Mouse (Mus musculus) gastrocnemius, postnatal 4 days (tissue): Measurements from ENCODE around the gene Mpp3. TPM values are rescaled to one million over a fixed set of nuclear protein-coding genes. Genes with fewer than 3 reads are reported as not detected.

Experiments
- DNase-seq, 2 experiments: peaks; one replicate each; pipeline ENCODE4 v3.0.0; 2021 to 2022; ENCODE audit warnings: low spot score in 2 of 2, mixed read lengths in 2 of 2
- long read RNA-seq, 2 experiments: library from polyadenylated mRNA; stranded (forward); transcript quantifications; one replicate each; pipeline ENCODE4 v2.0.0; 2021
- total RNA-seq, 2 experiments: library from RNA; stranded (reverse); gene quantifications; 2 replicates each; pipeline ENCODE4 v1.2.3; 2021

The Mpp3 gene
- total RNA-seq = 10 to 100 TPM; 55.8 to 95.9 TPM
- long read RNA-seq, experiment 1, transcript Mpp3-202 (18 exons, 2,997 nt) = minor isoform, 5 of 77 reads
- long read RNA-seq, experiment 1, transcript Mpp3-201 (19 exons, 2,848 nt) = major isoform, 29 of 77 reads
- long read RNA-seq, experiment 1, partial matches to known transcripts = 17 of 77 reads
- long read RNA-seq, experiment 1, other reads (novel, unspliced or antisense) = 26 of 77 reads
- long read RNA-seq, experiment 2, transcript Mpp3-202 (18 exons, 2,997 nt) = minor isoform, 10 of 90 reads
- long read RNA-seq, experiment 2, transcript Mpp3-201 (19 exons, 2,848 nt) = major isoform, 39 of 90 reads
- long read RNA-seq, experiment 2, partial matches to known transcripts = 17 of 90 reads
- long read RNA-seq, experiment 2, other reads (novel, unspliced or antisense) = 21 of 90 reads

DNA sequence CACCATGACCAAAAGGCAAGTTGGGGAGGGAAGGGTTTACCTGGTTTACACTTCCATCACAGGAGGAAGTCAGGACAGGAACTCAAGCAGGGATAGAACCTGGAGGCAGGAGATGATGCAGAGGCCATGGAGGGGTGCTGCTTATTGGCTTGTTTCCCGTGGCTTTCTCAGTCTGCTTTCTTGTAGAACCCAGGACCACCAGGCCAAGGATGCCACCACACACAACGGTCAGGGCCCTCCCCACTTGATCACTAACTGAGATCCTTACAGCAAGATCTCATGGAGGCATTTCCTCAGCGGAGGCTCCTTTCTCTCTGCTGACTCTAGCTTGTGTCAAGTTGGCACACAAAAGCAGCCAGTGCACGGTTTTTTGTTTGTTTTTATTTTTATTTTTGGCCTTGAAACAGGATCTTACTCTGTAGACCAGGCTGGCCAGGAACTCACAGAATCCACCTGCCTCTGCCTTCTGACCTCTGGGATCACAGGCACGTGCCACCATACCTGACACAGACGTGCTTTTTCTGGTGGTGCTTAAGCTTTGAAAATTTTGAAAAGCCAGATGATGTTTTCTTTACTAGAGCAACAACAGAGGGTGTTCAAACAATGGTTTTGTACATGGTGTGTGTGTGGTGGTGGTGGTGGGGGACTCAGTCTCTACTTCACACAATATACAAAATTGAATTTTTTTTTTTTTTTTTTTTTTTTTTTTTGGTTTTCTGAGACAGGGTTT lies at the start of gene Mpp3:
TSS of gene Mpp3 (minus strand) at position 375 of the 730 bp plus-strand sequence.
- DNase-seq = no peak

GRCm38 (mm10) chr11:102073722-102074121 lies 45.5 kb upstream of the Mpp3 start:
- DNase-seq = no peak

GRCm38 (mm10) chr11:102072729-102073128 lies 44.5 kb upstream of the Mpp3 start:
- no peak for DNase-seq

DNA sequence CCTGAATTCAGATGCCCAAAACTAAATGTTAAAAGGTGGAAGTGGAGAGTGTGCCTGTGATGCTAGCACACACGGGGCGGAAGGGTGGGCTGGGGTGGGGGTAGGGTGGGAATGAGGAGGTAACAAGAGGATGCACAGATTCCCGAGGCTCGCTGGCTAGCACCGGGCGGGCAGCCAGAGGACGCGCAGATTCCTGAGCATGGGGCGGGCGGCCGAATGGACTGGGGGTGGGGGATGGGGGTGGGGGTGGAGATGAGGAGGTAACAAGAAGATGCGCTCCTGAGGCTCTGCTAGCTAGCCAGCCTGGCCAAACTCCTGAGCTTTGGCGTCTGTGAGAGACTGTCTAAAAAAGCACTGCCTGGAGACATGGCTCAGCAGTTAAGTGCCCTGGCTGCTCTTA lies 42.2 kb upstream of the Mpp3 start:
- DNase-seq = no peak

DNA sequence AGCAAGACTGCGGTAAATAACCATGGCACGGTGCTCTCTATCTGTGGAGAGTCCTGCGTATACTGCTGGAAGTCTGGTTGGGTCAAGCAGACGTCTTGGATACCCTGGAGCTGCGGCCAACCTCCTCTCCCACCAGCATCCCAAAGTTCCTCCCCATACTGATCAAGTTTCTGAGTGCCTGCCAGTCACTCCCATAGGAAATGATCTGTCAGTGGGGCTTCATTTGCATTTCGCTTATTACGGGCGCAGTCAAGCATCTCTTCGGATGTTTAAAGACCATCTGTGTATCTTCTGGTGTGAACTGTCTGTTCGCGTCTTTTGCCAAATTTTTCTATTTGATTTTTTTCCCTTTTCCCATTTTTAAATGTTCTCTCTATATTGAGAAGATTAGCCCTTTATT lies 41.4 kb upstream of the Mpp3 start:
- DNase-seq = no peak

DNA sequence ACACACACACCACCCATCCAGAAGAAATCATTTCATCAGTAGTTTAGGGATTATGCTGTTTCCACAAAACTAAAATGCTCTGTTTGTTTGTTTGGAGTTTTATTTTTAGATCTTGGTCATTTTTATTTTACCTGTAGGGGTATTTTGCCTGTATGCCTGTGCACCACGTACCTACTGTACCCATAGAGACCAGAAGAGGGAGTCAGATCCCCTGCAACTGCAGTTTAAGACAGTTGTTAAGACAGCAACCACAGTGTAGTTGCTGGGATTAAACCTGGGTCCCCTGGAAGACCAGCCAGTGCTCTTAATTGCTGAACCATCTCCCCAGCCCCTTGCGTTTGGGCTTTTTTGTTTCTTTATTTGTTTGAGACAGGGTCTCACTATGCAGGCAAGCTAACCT lies 40.7 kb upstream of the Mpp3 start:
- DNase-seq = no peak

DNA sequence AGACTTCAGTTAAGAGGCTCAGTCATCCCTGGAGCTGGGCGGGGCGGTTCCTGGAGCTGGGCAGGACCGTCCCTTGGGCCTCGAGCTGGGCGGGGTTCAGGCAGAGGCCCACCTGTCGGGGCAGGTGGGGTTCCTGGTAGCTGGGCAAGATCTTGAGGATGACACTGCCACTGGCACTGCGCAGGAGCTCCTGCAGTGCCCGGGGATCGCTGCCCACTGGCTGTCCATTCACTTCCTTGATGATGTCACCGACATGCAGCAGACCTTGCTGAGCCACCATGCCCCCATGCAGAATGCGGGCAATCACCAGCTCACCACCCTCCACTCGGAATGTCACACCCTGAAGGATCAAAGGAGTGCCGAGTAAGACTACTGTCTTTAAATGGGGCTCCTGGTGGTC lies 34.8 kb upstream of the Mpp3 start:
- DNase-seq = no peak

DNA sequence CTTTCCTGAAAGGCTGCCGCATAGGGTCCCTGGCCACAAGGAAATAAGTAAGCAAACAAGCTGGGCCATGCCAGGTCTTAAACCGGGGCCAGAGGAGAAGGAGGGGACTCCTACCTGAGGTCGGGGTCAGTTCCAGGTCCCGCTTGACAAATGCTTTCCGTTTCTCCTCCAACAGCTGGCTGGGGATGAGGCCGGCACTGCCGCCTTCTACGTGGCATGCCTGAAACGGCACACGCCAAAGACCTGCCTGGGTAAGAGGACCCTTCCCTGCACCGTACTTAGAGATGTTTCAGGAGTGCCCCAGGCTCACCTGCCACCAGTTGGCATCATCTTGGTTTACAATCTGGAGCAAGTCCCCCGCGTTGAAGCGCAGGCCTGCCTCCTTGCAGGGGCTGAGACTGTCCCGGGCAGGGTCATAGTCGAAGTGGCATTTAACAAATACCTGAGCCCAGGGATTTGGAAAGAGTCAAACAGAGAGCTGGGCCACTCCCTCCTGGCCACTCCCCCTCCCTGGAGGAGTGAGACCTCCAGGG lies 33.7 kb upstream of the Mpp3 start:
- DNase-seq = no peak

DNA sequence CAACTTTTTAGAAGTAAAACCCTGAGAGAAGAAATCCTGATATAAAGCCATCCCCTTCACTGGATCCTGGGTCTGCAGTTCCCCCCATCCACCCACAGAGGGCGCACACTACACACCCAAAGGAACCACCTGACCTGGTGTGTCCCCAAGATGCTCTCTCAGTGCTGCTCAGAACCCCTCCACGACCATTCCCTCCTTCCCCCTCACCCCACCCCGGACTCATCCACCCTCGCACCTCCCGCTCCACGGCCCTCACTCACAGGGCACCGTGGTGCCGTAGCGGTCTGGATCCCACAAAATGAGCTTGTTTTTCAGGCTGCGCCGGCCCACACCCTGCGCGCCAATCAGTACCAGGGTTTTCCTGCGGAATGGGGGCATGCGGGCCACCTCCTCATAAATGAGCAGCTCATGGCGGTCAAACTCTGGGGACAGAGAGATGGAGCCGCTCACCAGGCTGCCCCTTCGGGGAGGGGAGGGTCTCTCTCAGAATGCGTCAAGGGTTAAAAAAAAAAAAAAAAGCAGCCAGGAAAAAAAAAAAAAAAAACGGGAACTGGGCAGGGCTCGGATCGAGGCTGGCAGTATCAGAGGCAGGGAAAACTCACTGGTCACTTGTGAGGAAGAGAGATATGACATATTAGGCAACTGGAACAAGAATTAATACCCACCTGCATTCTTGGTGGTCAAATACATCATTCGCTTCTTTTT lies 33.1 kb upstream of the Mpp3 start:
- peak; percentile 58 to 69 for DNase-seq

GRCm38 (mm10) chr11:102053847-102054246 lies 25.6 kb upstream of the Mpp3 start:
- no peak for DNase-seq

DNA sequence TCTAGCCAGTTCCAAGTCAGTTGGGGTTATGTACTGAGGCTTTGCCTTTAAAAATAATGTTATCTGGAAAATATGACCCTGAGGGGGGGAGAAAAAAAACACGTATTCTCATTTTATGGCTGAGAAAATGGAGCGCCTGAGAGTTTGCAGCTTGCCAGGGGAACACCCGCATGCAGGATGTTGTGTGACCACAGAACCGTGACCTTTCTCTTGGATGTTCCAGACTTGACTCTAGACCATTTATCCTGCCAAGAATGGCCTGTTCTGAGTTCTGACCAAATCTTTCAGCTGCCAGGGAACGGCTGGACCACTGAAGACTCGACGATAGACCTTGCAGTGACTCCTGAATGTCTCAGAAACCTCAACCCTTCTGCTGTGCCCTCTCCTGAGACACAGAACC lies 24.9 kb upstream of the Mpp3 start:
- no peak for DNase-seq

- DNase-seq = no peak
These were observed 24.4 kb upstream of the Mpp3 start for GRCm38 (mm10) chr11:102052697-102053096.

DNA sequence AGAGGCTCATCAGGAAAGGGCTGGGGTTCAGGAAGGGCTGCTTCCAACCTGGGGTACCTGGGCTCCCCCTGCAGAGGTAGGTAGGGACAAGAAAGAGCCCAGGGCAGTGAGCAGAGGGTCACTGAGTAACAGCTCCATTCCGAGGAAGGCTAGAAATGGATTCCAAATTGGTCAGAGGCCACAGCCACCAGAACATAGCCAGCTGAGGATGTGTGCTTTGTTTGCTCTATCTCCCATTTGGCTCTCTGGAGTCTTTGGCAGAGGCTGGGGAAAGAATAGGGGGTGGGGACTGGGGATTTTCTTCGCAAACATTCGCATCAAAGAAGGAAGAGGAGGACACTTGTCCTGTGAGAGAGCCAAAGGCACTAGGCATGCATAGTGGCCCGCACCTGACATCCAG lies 23.7 kb upstream of the Mpp3 start:
- DNase-seq = no peak

DNA sequence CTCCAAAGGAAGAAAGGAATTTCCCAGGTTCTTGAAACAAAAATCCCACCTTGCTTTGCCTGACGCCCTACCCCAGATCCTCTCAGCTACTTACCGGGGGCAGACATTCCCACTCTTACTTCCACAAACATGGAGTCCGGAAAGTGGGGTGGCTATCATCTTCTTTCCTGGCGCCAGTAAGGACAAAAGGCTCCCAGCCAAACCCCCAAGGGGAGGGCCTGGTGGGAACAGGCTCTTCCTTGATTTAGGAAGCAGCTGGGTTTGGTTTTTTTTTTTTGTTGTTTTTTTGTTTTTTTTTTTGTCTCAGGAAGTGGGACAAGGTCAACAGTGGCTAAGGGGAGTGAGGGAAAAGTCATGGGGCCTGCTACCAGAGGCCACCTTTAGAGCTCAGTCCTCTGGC lies 23.3 kb upstream of the Mpp3 start:
- peak in 1 of 2 experiments; percentile 45 for DNase-seq

- no peak for DNase-seq
These were observed 21.7 kb upstream of the Mpp3 start for GRCm38 (mm10) chr11:102049875-102050482.

DNA sequence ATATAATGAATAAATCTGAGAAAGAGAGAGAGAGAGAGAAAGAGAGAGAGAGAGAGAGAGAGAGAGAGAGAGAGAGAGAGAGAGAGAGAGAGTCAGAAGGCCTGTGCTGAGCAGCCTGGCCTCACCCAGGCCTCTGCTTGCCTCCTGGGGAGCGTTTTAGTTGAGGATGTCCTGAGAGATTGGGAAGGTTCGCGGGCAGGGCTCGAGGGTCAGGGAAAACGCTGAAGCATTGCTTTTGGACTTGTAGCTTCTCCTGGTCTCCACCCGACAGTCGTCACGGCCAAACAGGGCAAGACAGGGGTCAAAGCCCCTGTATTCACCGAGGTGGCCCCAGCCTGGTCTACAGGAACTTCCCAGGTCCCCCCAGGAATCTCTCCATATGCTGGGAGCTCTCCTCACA lies 18.3 kb upstream of the Mpp3 start:
- DNase-seq = no peak

- DNase-seq = no peak
These were observed 16.5 kb upstream of the Mpp3 start for GRCm38 (mm10) chr11:102044691-102045212.

DNA sequence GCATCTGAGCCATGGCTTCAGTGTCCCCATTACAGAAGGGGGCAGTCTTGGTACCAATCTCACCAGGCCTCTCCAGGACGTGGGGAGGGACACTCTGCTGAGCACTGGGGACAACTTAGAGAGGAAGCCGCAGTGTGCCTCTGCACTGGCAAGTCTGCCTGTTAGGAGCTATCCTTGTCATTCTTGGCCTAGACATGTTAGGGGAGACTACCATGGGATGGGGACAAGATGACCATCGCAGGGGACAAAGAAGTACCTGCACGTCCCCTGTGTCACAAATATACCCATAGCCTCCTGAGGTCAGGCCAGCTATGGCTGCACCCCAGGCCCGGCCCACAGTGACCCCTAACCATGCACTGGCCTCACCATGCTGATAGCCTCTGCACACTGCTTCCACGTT lies 15.1 kb upstream of the Mpp3 start:
- no peak for DNase-seq

DNA sequence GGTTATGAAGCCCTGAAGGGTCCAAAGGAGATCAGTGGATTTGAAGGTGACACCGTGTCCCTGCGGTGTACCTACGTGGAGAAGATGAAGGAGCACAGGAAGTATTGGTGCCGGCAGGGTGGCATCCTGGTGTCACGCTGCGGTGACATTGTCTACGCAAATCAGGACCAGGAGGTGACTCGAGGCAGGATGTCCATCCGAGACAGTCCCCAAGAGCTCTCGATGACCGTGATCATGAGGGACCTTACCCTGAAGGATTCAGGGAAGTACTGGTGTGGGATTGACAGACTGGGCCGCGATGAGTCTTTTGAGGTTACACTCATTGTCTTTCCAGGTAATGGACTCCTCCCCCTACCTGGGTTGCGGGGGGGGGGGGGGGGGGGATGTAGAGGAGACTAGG lies 14.7 kb upstream of the Mpp3 start:
- no peak for DNase-seq

DNA sequence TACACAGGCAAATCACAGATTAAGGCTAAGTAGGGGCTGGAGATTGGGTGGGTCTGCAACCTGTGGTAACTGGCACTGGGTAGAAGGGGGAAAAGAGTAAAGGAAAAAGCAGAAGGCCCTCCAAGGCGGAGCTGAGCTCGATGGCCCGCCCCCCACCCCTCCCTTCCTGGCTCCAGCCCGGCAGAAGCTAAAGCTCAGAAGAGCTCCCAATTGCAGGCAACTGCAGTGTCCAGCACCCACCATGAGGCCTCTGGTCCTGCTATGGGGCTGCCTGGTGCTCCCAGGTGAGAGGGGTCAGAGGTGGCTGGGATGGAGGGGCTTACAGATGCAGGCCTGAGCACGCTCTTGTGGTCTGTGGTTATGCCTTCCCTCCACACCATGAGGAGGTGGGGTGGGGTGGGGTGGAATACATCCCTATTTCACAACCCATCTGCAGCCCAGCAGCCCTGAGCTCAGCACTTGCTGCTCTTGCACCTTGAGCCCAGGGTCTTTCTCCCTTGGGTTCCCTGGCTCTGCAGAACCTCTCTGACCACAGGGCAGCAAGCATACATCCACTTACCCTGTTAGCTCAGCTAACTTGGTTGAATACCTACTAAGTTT lies 13.2 kb upstream of the Mpp3 start, which contains the start of gene Cd300lg:
TSS of gene Cd300lg (plus strand) at position 160 of the 600 bp plus-strand sequence.
- no peak for DNase-seq

DNA sequence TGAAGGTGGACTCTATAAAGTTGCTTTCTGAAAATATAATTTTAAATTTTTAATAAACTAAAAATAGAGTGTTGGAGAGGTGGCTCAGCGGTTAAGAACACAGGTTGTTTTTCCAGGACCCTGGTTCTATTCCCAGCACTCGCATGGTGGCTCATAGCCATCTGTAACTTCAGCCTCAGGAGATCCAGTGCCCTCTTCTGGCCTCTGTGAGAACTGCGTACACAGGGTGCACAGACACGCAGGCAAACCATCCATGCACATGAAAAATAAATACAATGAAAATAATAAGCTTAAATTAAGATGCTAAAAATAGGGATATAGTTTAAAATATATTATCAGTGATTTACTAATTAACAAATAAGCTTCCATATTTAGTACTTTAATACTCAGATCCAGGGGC lies 12.4 kb upstream of the Mpp3 start:
- DNase-seq = no peak
